4 mouse cellular contexts compared by ENCODE assay signal in the genomic region with DNA sequence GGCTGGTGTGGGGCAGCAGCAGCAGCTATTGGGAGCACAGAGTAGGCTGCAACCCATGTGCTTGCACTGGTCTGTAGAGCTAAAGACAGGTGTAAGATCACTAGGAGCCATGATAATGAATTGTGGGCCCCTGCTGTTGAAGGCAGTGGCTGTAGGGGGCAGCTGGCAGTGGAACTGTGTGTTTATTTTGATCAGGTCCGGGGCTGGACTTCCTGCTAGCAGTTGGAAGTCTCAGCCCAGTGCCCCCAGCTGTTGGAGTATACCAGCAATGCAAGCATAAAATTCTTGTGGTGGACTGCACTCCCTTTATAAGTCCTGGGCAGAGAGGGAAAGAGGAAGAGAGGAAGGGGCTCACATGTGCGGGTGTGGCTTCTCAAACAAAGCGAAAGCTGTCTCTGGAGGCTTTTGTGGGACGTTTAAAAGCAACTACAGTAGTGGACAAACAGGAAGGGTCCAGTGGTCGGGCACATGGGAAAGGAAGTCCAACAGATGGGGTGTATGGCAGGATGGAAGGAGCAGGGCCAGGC. TPM values are rescaled to one million over a fixed set of nuclear protein-coding genes. Genes with fewer than 3 reads are reported as not detected.
"Had no signal": no experiment of that assay in that cellular context is flagged by ENCODE, and none has a peak within 500 bp of the region (broad histone marks: within the 10 kb centered on the region; RNA-seq: fewer than 3 reads in every experiment).

No protein-coding gene starts in this region.

RNA-seq across cellular contexts. Expression of gene Gpr173, which starts 56.0 kb away (rescaled TPM):
- total RNA-seq: liver, adult 2 months; megakaryocyte-erythroid progenitor cell, adult 5-6 weeks; monocyte, adult 5-6 weeks had no signal
- polyA plus RNA-seq: macrophage had no signal
